Mouse (Mus musculus): Measurements from ENCODE around the gene Slc16a1. TPM values are rescaled to one million over a fixed set of nuclear protein-coding genes. Genes with fewer than 3 reads are reported as not detected.

Slc16a1 gene
- total and polyA plus RNA-seq, 2 experiments from 2014 or later = 104 to 213 TPM

GRCm38 (mm10) chr3:104678826-104679225 is 40.4 kb downstream of the Slc16a1 start:
- 87% methylated on average over 8 of the region's 8 CpGs for WGBS
- no peak overlapping the region for H3K4me3 ChIP-seq (ENCODE audit: low read depth, low read length)
- H3K36me3 ChIP-seq (replicated peaks; ENCODE audit: control insufficient read depth, insufficient read depth, low read length) = no peaks in the 10 kb centered on the region
- TF ChIP-seq CTCF (IDR thresholded peaks at IDR 0.05; ENCODE audit: low read depth) (no peak), EP300 (IDR thresholded peaks at IDR 0.05; ENCODE audit: low read depth) (no peak)
- H3K9ac ChIP-seq (replicated peaks; ENCODE audit: low read depth, low read length) = no peak overlapping the region
- DNase-seq (ENCODE audit: low spot score) (no peak), ATAC-seq (ENCODE audit: insufficient read depth, low read depth) (no peak)
- H3K27me3 ChIP-seq (ENCODE audit: control insufficient read depth, insufficient read depth, low read length) = no peaks in the 10 kb centered on the region
- no peak overlapping the region for H3K4me2 ChIP-seq (ENCODE audit: low read depth, low read length)
- H3K27ac ChIP-seq (ENCODE audit: low read depth) = no peak overlapping the region
- H3K4me1 ChIP-seq (ENCODE audit: control insufficient read depth, insufficient read depth) = no peaks in the 10 kb centered on the region
- no peaks in the 10 kb centered on the region for H3K9me3 ChIP-seq (replicated peaks; ENCODE audit: control insufficient read depth, low read length)

- WGBS = 59% methylated on average over 11 of the region's 11 CpGs
- Histone ChIP-seq H3K4me2 (ENCODE audit: low read depth, low read length) (no peak overlapping the region), H3K9me3 (replicated peaks; ENCODE audit: control insufficient read depth, low read length) (no peaks in the 10 kb centered on the region), H3K4me3 (ENCODE audit: low read depth, low read length) (no peak overlapping the region), H3K9ac (replicated peaks; ENCODE audit: low read depth, low read length) (no peak overlapping the region), H3K36me3 (replicated peaks; ENCODE audit: control insufficient read depth, insufficient read depth, low read length) (no peaks in the 10 kb centered on the region), H3K4me1 (ENCODE audit: control insufficient read depth, insufficient read depth) (no peaks in the 10 kb centered on the region), H3K27me3 (ENCODE audit: control insufficient read depth, insufficient read depth, low read length) (no peaks in the 10 kb centered on the region), H3K27ac (ENCODE audit: low read depth) (no peak overlapping the region)
- peak; percentile 41; the same call in 1 of the 2 replicates for ATAC-seq (ENCODE audit: insufficient read depth, low read depth)
- TF ChIP-seq CTCF (IDR thresholded peaks at IDR 0.05; ENCODE audit: low read depth) (peak; percentile 88), EP300 (IDR thresholded peaks at IDR 0.05; ENCODE audit: low read depth) (no peak)
- DNase-seq (ENCODE audit: low spot score) = peak; percentile 77
Observed at GRCm38 (mm10) chr3:104682671-104683504, 44.4 kb downstream of the Slc16a1 start.

- no peak overlapping the region for H3K4me2 ChIP-seq (ENCODE audit: low read depth, low read length)
- no peak overlapping the region for H3K9ac ChIP-seq (replicated peaks; ENCODE audit: low read depth, low read length)
- H3K9me3 ChIP-seq (replicated peaks; ENCODE audit: control insufficient read depth, low read length) = no peaks in the 10 kb centered on the region
- DNase-seq (ENCODE audit: low spot score) (peak; percentile 79), ATAC-seq (ENCODE audit: insufficient read depth, low read depth) (peak; percentile 95)
- TF ChIP-seq CTCF (IDR thresholded peaks at IDR 0.05; ENCODE audit: low read depth) (peak; percentile 82), EP300 (IDR thresholded peaks at IDR 0.05; ENCODE audit: low read depth) (no peak)
- H3K4me3 ChIP-seq (ENCODE audit: low read depth, low read length) = no peak overlapping the region
- no peaks in the 10 kb centered on the region for H3K27me3 ChIP-seq (ENCODE audit: control insufficient read depth, insufficient read depth, low read length)
- no peak overlapping the region for H3K27ac ChIP-seq (ENCODE audit: low read depth)
- no peaks in the 10 kb centered on the region for H3K36me3 ChIP-seq (replicated peaks; ENCODE audit: control insufficient read depth, insufficient read depth, low read length)
- 7% methylated on average over 23 of the region's 23 CpGs for WGBS
- H3K4me1 ChIP-seq (ENCODE audit: control insufficient read depth, insufficient read depth) = no peaks in the 10 kb centered on the region
Observed at GRCm38 (mm10) chr3:104700751-104701335, 62.4 kb downstream of the Slc16a1 start.

- ATAC-seq (ENCODE audit: insufficient read depth, low read depth) (no peak), DNase-seq (ENCODE audit: low spot score) (no peak)
- Histone ChIP-seq H3K9ac (replicated peaks; ENCODE audit: low read depth, low read length) (no peak overlapping the region), H3K9me3 (replicated peaks; ENCODE audit: control insufficient read depth, low read length) (no peaks in the 10 kb centered on the region), H3K4me3 (ENCODE audit: low read depth, low read length) (no peak overlapping the region), H3K36me3 (replicated peaks; ENCODE audit: control insufficient read depth, insufficient read depth, low read length) (no peaks in the 10 kb centered on the region), H3K27me3 (ENCODE audit: control insufficient read depth, insufficient read depth, low read length) (no peaks in the 10 kb centered on the region), H3K27ac (ENCODE audit: low read depth) (no peak overlapping the region), H3K4me2 (ENCODE audit: low read depth, low read length) (no peak overlapping the region), H3K4me1 (ENCODE audit: control insufficient read depth, insufficient read depth) (peaks cover 5% of the 10 kb centered on the region; the same call in 1 of the 2 replicates)
- 83% methylated on average over 1 of the region's 1 CpGs for WGBS
- TF ChIP-seq CTCF (IDR thresholded peaks at IDR 0.05; ENCODE audit: low read depth) (no peak), EP300 (IDR thresholded peaks at IDR 0.05; ENCODE audit: low read depth) (no peak)
Observed at GRCm38 (mm10) chr3:104701761-104702160, 63.3 kb downstream of the Slc16a1 start.

GRCm38 (mm10) chr3:104703941-104704340 is 65.5 kb downstream of the Slc16a1 start:
- H3K36me3 ChIP-seq (replicated peaks; ENCODE audit: control insufficient read depth, insufficient read depth, low read length) = no peaks in the 10 kb centered on the region
- no peaks in the 10 kb centered on the region for H3K9me3 ChIP-seq (replicated peaks; ENCODE audit: control insufficient read depth, low read length)
- no peak overlapping the region for H3K9ac ChIP-seq (replicated peaks; ENCODE audit: low read depth, low read length)
- H3K4me3 ChIP-seq (ENCODE audit: low read depth, low read length) = no peak overlapping the region
- ATAC-seq (ENCODE audit: insufficient read depth, low read depth) (no peak), DNase-seq (ENCODE audit: low spot score) (no peak)
- peaks cover 10% of the 10 kb centered on the region; the same call in 1 of the 2 replicates for H3K4me1 ChIP-seq (ENCODE audit: control insufficient read depth, insufficient read depth)
- TF ChIP-seq EP300 (IDR thresholded peaks at IDR 0.05; ENCODE audit: low read depth) (no peak), CTCF (IDR thresholded peaks at IDR 0.05; ENCODE audit: low read depth) (no peak)
- no peaks in the 10 kb centered on the region for H3K27me3 ChIP-seq (ENCODE audit: control insufficient read depth, insufficient read depth, low read length)
- H3K4me2 ChIP-seq (ENCODE audit: low read depth, low read length) = no peak overlapping the region
- H3K27ac ChIP-seq (ENCODE audit: low read depth) = no peak overlapping the region
- 77% methylated on average over 4 of the region's 4 CpGs for WGBS
